Mouse (Mus musculus) C2C12 (cell line): Measurements from ENCODE around the gene Phactr1. TPM values are rescaled to one million over a fixed set of nuclear protein-coding genes. Genes with fewer than 3 reads are reported as not detected.

ENCODE experiments used
- H3K27me3 ChIP-seq: one replicate; pipeline ENCODE4 v1.6.1; 2011; ENCODE audit not compliant: control insufficient read depth, insufficient read depth, insufficient read length
- H3K36me3 ChIP-seq: one replicate; pipeline ENCODE4 v1.6.1; 2011; ENCODE audit not compliant: control insufficient read depth, insufficient read depth
- H3K4me3 ChIP-seq: one replicate; pipeline ENCODE4 v1.5.1; 2011; ENCODE audit warnings: mild to moderate bottlenecking, control low read depth; ENCODE audit not compliant: poor library complexity, insufficient read depth, severe bottlenecking
- H3K79me2 ChIP-seq: one replicate; pipeline ENCODE4 v1.6.1; 2011; ENCODE audit not compliant: control insufficient read depth, insufficient read depth
- H3K79me3 ChIP-seq: one replicate; pipeline ENCODE4 v1.6.1; 2011; ENCODE audit warnings: low read depth, control low read depth
- H3ac ChIP-seq: one replicate; pipeline ENCODE3; 2011; ENCODE audit warnings: low read depth; ENCODE audit not compliant: control insufficient read depth, insufficient read length
- CEBPB ChIP-seq: IDR thresholded peaks from one replicate; pipeline ENCODE4 v1.6.1; 2011; ENCODE audit warnings: low read depth, mild to moderate bottlenecking, control low read depth, moderate library complexity
- CTCF ChIP-seq: IDR thresholded peaks from one replicate; pipeline ENCODE4 v1.5.1; 2011; ENCODE audit not compliant: control insufficient read depth, insufficient read depth, insufficient read length
- FOSL1 ChIP-seq: IDR thresholded peaks from one replicate; pipeline ENCODE4 v1.8.0; 2011; ENCODE audit warnings: mild to moderate bottlenecking, low read length; ENCODE audit not compliant: poor library complexity, insufficient read depth, severe bottlenecking
- MAX ChIP-seq: IDR thresholded peaks from one replicate; pipeline ENCODE4 v1.6.1; 2011; ENCODE audit warnings: mild to moderate bottlenecking, control low read depth
- MYOD1 ChIP-seq: IDR thresholded peaks from one replicate; pipeline ENCODE4 v1.6.1; 2011; ENCODE audit warnings: low read depth; ENCODE audit not compliant: control insufficient read depth, insufficient read length
- MYOG ChIP-seq: IDR thresholded peaks from one replicate; pipeline ENCODE4 v1.6.1; 2011; ENCODE audit not compliant: control insufficient read depth, insufficient read length; ENCODE audit errors: extremely low read depth
- USF1 ChIP-seq: IDR thresholded peaks from one replicate; pipeline ENCODE4 v1.6.1; 2011; ENCODE audit warnings: low read depth, mild to moderate bottlenecking, control low read depth, moderate library complexity
- polyA plus RNA-seq: library from polyadenylated mRNA; unstranded; fragments of >200 nt; fragmentation: generic; extraction: Trizol; gene quantifications from one replicate; pipeline ENCODE4 v1.2.1, GENCODE M21; 2012; ENCODE audit warnings: missing spikeins

The Phactr1 gene
- polyA plus RNA-seq, 1 experiment = 0.05 TPM

- Histone ChIP-seq H3ac (no peak overlapping the region), H3K79me3 (no peaks in the 10 kb centered on the region), H3K79me2 (no peaks in the 10 kb centered on the region), H3K27me3 (peaks cover 17% of the 10 kb centered on the region), H3K4me3 (no peak overlapping the region), H3K36me3 (no peaks in the 10 kb centered on the region)
- no peak for TF ChIP-seq MYOD1
- no peak for TF ChIP-seq CTCF
- TF ChIP-seq FOSL1 = no peak
- TF ChIP-seq MYOG = no peak
- TF ChIP-seq MAX = no peak
- no peak for TF ChIP-seq USF1
- TF ChIP-seq CEBPB = no peak
Observed at GRCm38 (mm10) chr13:42681299-42681698, 876 bp downstream of the Phactr1 start.

GRCm38 (mm10) chr13:42684181-42684580 is 3.8 kb downstream of the Phactr1 start:
- Histone ChIP-seq H3K79me2 (no peaks in the 10 kb centered on the region), H3K27me3 (peaks cover 14% of the 10 kb centered on the region), H3K4me3 (no peak overlapping the region), H3ac (no peak overlapping the region), H3K79me3 (no peaks in the 10 kb centered on the region), H3K36me3 (no peaks in the 10 kb centered on the region)
- no peak for TF ChIP-seq USF1
- no peak for TF ChIP-seq MAX
- TF ChIP-seq CTCF = no peak
- no peak for TF ChIP-seq CEBPB
- TF ChIP-seq MYOD1 = no peak
- no peak for TF ChIP-seq MYOG
- TF ChIP-seq FOSL1 = no peak

- Histone ChIP-seq H3K36me3 (no peaks in the 10 kb centered on the region), H3ac (no peak overlapping the region), H3K79me3 (no peaks in the 10 kb centered on the region), H3K4me3 (no peak overlapping the region), H3K27me3 (no peaks in the 10 kb centered on the region), H3K79me2 (no peaks in the 10 kb centered on the region)
- TF ChIP-seq CEBPB = no peak
- TF ChIP-seq MYOD1 = no peak
- TF ChIP-seq MYOG = no peak
- no peak for TF ChIP-seq MAX
- no peak for TF ChIP-seq USF1
- TF ChIP-seq CTCF = no peak
- TF ChIP-seq FOSL1 = no peak
Observed at GRCm38 (mm10) chr13:42692233-42692632, 11.8 kb downstream of the Phactr1 start.

GRCm38 (mm10) chr13:42696641-42697040 is 16.2 kb downstream of the Phactr1 start:
- no peaks in the 10 kb centered on the region for H3K36me3 ChIP-seq
- no peaks in the 10 kb centered on the region for H3K79me2 ChIP-seq
- H3K4me3 ChIP-seq = no peak overlapping the region
- no peaks in the 10 kb centered on the region for H3K79me3 ChIP-seq
- TF ChIP-seq MYOG = no peak
- no peak for TF ChIP-seq MYOD1
- TF ChIP-seq FOSL1 = no peak
- no peak for TF ChIP-seq CTCF
- no peak for TF ChIP-seq USF1
- TF ChIP-seq MAX = no peak
- TF ChIP-seq CEBPB = no peak
- H3K27me3 ChIP-seq = no peaks in the 10 kb centered on the region
- no peak overlapping the region for H3ac ChIP-seq

GRCm38 (mm10) chr13:42709148-42709547 is 28.7 kb downstream of the Phactr1 start:
- no peaks in the 10 kb centered on the region for H3K36me3 ChIP-seq
- H3K4me3 ChIP-seq = no peak overlapping the region
- no peaks in the 10 kb centered on the region for H3K79me3 ChIP-seq
- H3ac ChIP-seq = no peak overlapping the region
- H3K79me2 ChIP-seq = no peaks in the 10 kb centered on the region
- peaks cover 8% of the 10 kb centered on the region for H3K27me3 ChIP-seq
- TF ChIP-seq MAX (no peak), MYOG (no peak), MYOD1 (no peak), CTCF (no peak), USF1 (no peak), CEBPB (no peak), FOSL1 (no peak)

GRCm38 (mm10) chr13:42709611-42710331 is 29.3 kb downstream of the Phactr1 start:
- TF ChIP-seq MYOG = no peak
- Histone ChIP-seq H3K79me2 (no peaks in the 10 kb centered on the region), H3K27me3 (peaks cover 8% of the 10 kb centered on the region), H3K4me3 (no peak overlapping the region), H3K79me3 (no peaks in the 10 kb centered on the region), H3K36me3 (no peaks in the 10 kb centered on the region), H3ac (no peak overlapping the region)

- Histone ChIP-seq H3K36me3 (no peaks in the 10 kb centered on the region), H3K79me3 (no peaks in the 10 kb centered on the region), H3K79me2 (no peaks in the 10 kb centered on the region), H3K27me3 (peaks cover 8% of the 10 kb centered on the region), H3K4me3 (no peak overlapping the region), H3ac (no peak overlapping the region)
- TF ChIP-seq MAX (no peak), USF1 (no peak), CTCF (no peak)
Observed at GRCm38 (mm10) chr13:42711510-42711909, 31.1 kb downstream of the Phactr1 start.
